Mouse (Mus musculus) left cerebral cortex, adult 2 months (tissue): Measurements from ENCODE around the gene Gm49322. TPM values are rescaled to one million over a fixed set of nuclear protein-coding genes. Genes with fewer than 3 reads are reported as not detected.

Source experiments
- DNase-seq, 2 experiments: peaks; one replicate each; pipeline ENCODE4 v3.0.0; 2021 to 2022; ENCODE audit warnings: low spot score in 2 of 2, mixed read lengths in 1 of 2; ENCODE audit errors: extremely low spot score in 1 of 2
- H3K27ac ChIP-seq: fragments of 200-600 bp; 2 replicates; pipeline ENCODE4 v1.8.1; 2022
- H3K4me3 ChIP-seq: fragments of 200-600 bp; 2 replicates; pipeline ENCODE4 v1.8.1; 2022
- CTCF ChIP-seq: fragments of 200-600 bp; IDR thresholded peaks from 2 replicates; pipeline ENCODE4 v1.8.1; 2022; ENCODE audit warnings: antibody characterized with exemption, mild to moderate bottlenecking, moderate library complexity
- intact Hi-C: fragments of 180-260 bp; cut with DNase I; formaldehyde crosslinking; loops from one replicate; pipeline ENCODE4 v1.15.1; 2025
- total RNA-seq, 2 experiments: library from RNA; stranded (reverse); gene quantifications; 2 replicates each; pipeline ENCODE4 v1.2.3; 2021

Gm49322 gene
- total RNA-seq, 2 experiments from 2014 or later: 2.7 to 4.2 TPM

- H3K27ac ChIP-seq: no peak overlapping the region
- intact Hi-C loops: no loop called here
- DNase-seq: no peak
- no peak overlapping the region for H3K4me3 ChIP-seq
- no peak for TF ChIP-seq CTCF
These were observed 13.8 kb downstream of the Gm49322 start for GRCm38 (mm10) chr10:80619465-80620244.

DNA sequence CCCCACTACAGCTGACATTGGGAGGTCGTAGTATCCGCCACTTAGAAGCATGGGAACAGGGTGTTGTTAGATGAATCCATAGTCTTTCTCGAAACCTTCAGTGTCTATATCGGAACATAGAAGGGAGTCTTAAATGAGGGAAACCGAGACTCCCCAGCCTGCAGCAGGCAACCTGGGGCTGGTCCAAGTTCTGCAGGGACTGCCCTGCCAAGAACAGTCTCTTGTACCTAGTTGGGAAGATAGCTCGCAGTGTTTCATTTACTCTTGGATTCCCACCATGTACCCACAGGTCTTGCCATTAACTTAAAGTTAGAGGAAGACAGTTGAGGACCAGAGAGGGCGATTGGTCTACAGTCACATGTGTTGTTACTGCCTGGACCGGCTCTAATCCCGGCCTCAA lies 14.5 kb downstream of the Gm49322 start:
- intact Hi-C loops: no loop called here
- Histone ChIP-seq H3K4me3 (no peak overlapping the region), H3K27ac (no peak overlapping the region)
- no peak for TF ChIP-seq CTCF
- DNase-seq: peak in 1 of 2 experiments; percentile 9

- Histone ChIP-seq H3K27ac (peak overlapping the region; percentile 97), H3K4me3 (peak overlapping the region; percentile 87)
- intact Hi-C loops: no loop called here
- DNase-seq: peak in 1 of 2 experiments; percentile 11
- no peak for TF ChIP-seq CTCF
These were observed 15.2 kb downstream of the Gm49322 start for GRCm38 (mm10) chr10:80620796-80621689.

GRCm38 (mm10) chr10:80621690-80621939 lies 15.8 kb downstream of the Gm49322 start:
- Histone ChIP-seq H3K4me3 (peak overlapping the region; percentile 87), H3K27ac (peak overlapping the region; percentile 97)
- intact Hi-C loops: no loop called here
- no peak for DNase-seq
- no peak; the same call in 1 of the 2 replicates for TF ChIP-seq CTCF

GRCm38 (mm10) chr10:80621940-80622660 lies 16.3 kb downstream of the Gm49322 start:
- intact Hi-C loops: loop anchor here (1.0 to 2.0 kb wide), 5 partner anchors 19 to 81 kb away; partner anchors contain the start of genes Btbd2, Izumo4 and Klf16
- peak; percentile 99 to 100 for DNase-seq
- Histone ChIP-seq H3K27ac (peak overlapping the region; percentile 97), H3K4me3 (peak overlapping the region; percentile 87)
- TF ChIP-seq CTCF: no peak

GRCm38 (mm10) chr10:80622661-80623456 lies 17.0 kb downstream of the Gm49322 start, which contains the start of gene Csnk1g2:
Csnk1g2 (plus strand) TSS chr10:80622838.
- H3K4me3 ChIP-seq: peak within 1 kb of the TSS; percentile 87
- TF ChIP-seq CTCF: no peak
- DNase-seq: peak; percentile 55 to 61
- H3K27ac ChIP-seq: peak within 1 kb of the TSS; percentile 97
- intact Hi-C loops: loop anchor here (1.0 to 2.0 kb wide), 5 partner anchors 20 to 80 kb away; partner anchors contain the start of genes Btbd2, Izumo4 and Klf16

DNA sequence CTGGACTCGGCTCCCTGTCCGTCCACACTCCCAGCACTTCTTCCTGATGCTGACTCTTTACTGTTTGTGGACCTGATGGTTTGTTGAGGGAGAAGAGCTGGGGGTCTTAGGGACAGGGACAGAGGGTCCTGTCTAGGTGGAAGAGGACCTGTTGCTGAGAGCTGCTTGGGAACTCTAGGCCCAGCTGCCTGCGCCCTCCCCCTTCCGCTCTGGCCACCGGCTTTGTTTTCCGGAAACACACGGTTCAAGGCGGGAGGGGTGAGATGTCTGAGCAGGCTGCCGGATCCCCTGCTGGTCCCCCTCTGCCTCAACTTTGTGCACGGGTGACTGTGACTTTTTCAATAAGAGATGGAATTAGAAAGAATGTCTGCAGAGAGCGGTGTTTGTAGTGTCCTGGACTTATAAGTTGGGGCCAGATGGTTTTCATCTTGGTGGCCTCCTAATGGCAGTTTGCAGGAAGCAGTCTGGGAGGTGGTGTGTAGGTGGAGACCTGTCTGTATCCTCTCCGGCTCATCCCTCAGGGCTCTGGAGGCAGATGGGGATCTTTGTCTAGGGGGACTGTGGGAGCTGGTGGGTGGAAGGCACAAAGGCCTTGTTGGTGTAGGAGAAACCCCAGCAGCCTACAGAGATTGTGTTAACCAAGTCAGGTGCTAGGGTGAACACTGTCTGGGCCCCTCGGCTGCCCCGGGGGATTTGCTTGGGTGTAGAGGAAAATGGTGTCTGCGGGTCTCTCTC lies 17.8 kb downstream of the Gm49322 start:
- H3K4me3 ChIP-seq: peak overlapping the region; percentile 87
- intact Hi-C loops: loop anchor here (2.0 kb wide), 3 partner anchors 33 to 79 kb away; partner anchors contain the start of genes Btbd2, Izumo4 and Klf16
- H3K27ac ChIP-seq: peak overlapping the region; percentile 92
- TF ChIP-seq CTCF: no peak; the same call in none of the 2 replicates
- DNase-seq: no peak

DNA sequence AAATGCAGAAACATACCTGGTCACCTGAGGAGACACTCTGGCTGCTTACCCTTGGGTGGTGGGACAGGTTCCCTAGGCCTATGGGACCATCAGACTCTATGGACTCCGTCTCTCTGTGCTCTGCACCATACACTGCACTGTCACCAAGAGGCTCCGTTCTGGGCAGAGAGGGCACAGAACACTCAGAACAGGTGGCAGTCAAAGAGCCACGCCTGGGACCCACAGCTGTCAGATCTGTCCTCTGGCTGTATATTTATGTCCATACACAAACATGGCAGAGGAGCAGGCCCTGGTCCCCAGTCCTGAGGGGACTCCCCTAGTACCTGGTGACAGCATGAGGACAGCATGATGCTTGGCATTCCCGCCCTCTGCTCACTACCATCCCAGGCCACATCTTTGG lies 19.9 kb downstream of the Gm49322 start:
- Histone ChIP-seq H3K4me3 (no peak overlapping the region), H3K27ac (no peak overlapping the region)
- intact Hi-C loops: no loop called here
- DNase-seq: no peak
- no peak for TF ChIP-seq CTCF

DNA sequence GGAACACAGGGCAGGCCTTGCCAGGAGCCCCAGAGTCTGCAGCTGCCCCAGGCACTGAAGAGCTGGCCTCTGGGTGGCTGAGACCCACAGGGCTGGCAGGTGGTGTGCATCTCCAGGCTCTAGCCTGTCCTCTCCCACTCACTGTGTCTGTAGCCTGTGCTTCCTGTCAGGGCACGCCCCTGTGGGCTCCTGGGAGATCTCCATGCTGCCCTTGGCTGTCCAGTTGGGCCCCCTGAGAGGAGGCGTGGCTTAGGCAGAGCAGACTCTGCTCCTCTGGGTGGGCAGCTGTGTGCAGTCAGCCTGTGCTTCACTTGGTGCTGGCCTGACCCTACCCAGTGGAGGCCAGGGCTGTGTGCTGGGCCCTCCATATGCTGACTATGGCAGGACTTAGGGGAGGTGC lies 21.9 kb downstream of the Gm49322 start:
- intact Hi-C loops: no loop called here
- no peak for DNase-seq
- Histone ChIP-seq H3K4me3 (no peak overlapping the region), H3K27ac (no peak overlapping the region)
- TF ChIP-seq CTCF: no peak

DNA sequence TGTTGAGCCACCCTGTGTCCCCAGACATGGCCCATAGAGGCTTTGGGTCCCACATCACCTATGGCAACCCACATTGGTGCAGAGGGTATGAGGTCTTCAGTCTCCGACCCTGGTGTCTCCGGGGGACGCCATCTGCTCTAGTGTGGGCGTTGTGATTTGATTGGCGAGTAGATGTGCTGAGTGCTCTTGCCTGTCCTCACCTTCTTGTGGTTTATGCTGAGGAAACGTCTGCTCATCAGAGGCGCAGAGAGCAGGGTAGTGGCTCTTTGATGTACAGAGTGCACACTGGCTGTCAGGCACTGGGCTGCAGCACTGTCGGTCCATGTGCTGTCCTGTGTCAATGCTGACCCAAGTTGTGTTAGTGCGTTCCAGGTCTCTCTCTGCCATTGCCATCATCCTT lies 23.1 kb downstream of the Gm49322 start:
- Histone ChIP-seq H3K27ac (no peak overlapping the region; the same call in 1 of the 2 replicates), H3K4me3 (no peak overlapping the region)
- intact Hi-C loops: no loop called here
- no peak for TF ChIP-seq CTCF
- no peak for DNase-seq
